Mouse (Mus musculus) induced T-regulatory cell, adult 2 months (primary cell): ENCODE data around the gene Pdxk.

ENCODE experiments used
- DNase-seq: peaks from one replicate; pipeline ENCODE4 v3.0.0-alpha.2; 2012; ENCODE audit warnings: low read depth

The Pdxk gene

DNA sequence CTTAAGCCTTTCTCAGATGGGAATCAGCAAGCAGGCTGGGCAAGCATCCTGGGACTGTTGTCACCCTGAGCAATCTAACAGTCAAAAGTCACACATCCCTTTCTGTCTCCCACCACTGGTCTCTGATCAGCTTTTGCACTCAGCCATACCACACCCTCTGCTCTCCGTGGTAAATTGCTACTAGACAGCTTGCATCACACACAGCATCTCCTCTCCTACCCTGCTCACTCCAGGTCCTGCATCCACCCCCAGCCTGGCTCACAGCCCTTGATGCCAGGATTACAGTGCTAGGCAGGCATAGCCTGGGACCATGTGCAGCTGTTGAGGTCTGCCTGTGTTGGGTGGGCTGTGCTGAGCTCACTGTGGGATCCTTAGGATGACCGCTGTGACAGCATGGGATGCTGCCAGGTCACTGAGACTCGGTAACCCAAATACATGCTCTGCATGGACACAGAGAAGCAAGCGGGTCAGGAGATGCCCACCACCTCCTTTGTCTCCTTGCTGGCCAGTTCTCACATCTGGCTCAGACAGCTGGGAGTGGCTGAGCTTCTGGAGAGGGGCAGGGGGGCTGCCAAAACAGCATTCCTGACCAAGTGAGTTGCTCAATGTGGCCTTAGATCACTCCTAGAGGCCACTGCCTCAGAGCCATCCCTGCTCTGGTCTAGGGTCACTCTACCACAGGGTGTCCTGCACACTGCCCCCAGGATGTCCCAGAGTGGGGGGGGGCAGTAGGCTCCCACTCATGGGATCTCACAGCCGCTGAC is 6.2 kb downstream of the Pdxk start:
- no peak for DNase-seq

DNA sequence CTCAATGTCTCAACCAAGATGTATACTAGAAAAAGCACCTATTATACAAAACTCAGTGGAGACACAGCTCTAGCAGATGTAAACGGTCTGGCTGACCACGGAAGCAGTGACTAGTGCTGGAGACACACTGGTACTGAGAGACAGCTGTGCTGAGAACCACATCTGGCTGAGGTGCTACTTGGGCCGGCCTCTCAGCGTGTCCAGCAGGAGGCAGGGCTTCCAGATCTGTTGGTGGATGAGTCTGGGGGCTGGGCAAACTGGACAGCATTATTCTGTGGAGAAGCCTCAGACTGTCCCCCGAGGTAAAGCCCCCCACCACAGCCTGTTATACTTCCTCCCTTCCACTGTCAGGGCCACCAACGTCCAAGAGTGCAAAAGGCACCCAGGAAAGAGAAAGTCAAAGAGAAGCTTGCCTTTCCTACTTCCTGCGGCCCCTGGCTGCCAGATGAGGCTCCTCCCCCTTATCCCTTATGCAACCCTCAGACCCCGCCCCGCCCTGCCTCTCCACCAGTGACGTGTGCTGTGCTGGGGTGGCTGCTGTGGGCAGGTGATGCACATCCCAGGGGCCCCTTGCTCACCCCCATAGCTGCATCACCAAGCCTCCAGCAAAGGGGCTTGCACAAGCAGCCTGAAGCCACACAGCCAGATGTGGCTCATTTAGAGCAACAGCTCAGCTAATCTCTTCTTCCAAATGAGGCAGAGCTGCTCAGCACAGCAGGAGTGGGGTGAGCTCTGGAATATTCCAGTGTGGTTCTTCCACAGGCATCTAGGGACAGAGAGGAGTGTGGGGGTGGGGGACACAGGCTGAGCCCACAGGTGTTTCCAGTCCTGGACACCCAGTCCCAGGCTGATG is 7.1 kb downstream of the Pdxk start:
- DNase-seq: peak; percentile 92

DNA sequence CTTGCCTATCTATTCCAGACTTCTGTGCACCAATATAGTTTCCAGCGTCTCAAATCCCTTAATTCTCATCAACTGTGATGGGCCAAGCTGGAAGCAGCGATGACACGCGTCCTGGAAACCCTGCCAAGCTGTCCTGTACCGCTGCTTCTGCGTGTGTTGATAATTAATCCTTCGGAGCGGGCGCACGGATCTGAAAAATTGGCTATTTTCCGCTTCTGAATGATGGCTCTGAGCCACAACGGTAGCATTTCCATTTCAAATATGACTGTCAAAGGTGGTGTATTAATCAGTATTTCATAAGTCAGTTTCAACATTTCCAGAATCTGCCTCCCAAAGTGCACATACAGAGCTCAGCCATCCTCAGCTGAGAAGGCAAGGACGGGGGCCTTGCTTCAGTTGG is 8.1 kb downstream of the Pdxk start:
- no peak for DNase-seq

DNA sequence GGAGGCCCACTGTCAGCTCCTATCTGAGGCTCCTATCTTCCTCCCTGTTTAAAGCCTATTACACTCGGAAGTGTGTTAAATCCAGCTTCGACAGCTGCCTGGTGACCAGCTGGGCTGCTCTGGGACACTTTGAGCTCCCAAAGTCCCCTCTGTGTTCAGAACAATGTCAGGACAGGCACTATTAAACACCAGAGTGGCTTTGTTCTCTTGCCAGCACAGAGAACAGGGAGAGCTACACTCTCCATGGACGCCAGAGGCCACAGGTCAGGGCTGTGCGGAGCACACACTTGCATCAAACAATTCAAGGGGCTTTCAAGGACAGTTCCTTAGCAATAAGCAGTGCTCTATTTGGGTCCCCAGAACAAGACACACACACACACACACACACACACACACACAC is 12.1 kb downstream of the Pdxk start:
- no peak for DNase-seq

DNA sequence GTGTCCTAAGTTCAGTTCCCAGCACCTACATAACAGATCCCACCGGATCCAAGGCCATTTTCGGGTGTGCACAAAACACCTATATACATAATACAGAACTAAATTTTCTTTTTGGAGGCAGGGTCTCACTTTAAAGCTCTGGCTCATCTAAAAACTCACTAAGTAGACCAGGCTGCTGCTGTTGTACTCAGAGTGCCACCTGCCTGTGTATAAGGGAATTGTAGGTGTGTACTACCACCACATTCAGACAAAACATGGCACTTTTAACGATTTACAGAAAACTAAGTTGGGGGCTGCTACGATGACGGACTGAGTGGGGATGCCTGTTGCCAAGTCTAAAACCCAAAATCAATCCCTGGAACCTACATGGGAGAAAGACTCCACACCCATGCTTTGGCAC is 14.0 kb downstream of the Pdxk start:
- no peak for DNase-seq

DNA sequence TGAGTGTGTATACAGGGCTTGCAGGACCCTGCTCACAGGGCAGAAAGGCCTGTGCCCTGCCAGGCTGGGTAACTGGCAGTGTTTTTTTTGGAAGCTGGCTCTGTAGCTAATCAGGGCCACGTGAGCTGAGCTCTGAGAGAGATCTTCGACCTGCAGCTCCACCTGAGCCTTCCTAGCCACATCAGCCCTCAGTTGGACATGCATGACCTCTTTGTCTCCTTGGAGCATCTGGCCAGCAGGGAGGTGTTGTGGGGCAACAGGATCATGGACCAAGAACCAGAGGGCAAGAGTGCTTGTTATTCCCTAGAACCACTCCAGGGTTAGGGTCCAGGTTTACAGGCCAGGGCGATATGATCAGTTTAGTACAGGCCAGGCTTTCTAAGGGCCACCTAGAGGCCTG is 17.4 kb downstream of the Pdxk start:
- DNase-seq: no peak

DNA sequence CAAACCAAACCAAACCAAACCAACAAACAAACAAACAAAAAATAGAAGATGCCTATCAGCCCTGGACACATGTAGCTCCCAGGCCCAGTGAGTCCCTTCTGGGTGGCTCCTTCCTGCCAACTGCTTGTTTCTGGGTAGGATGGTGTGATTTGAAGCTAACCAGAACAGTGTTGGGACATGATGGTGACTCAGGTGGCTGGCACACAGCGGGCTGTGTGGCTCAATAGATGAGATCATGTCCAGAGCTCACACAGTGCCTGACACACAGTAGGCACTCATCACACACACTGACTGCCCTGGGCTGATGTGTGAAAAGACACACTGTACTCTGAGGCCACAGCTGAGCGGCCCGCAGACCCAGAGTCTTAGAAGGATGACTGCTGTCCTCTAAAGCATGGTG is 18.6 kb downstream of the Pdxk start:
- DNase-seq: no peak

DNA sequence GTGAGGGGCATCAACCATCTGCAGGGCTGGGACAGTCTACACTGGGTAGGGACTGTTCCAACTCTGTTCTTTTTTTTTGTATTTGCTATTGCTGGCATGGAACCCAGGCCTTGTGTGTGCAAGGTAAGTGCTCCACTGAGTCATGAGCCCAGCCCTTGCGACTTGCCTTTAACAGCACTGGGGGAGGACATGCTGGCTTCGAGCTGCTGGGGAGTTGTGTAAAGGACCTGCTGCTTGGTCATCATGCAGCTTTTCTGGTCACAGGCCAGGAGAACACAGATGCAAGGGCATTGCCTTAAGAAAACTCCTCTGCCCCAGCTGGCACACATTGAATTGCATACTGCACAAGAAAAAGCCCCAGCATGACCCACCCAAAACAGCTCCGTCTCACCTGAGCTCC is 22.5 kb downstream of the Pdxk start:
- DNase-seq: no peak

DNA sequence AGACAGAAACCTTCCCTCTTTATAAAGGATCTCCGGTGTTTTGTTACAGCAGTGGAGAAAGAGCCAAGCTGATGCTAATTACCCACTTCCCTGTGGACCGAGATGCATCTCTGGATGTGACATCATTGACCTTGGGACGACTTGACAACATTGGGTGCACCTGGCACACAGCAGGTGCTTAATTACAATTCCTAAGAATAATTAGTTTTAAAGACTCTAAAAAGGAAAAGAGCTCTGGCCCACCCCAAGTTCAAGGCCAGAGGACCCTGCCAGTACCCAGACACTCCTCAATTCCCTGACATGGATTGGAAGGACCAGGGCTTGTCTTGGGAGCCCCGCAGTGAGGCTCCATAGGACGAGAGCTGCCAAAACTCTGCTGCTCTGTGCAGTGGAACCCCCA is 23.2 kb downstream of the Pdxk start:
- DNase-seq: no peak

DNA sequence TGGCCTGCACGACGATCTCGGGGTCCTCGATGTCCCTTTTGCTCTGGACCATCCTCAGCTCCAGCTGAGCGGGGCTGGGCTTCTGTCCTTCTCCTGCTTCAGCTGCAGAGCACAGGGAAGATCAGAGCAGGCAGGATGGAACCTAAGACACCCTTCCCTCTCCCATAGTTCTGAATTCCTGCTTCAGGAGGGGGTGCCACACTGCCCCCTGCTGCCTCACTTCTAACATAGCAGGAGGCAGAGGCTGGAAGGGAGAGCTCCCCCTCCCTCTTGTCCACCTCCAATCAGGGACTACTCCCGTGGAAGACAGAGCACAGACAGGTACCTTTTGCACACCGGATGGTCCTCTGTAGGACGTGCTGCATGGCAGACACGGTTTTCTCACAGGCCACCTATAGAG is 24.0 kb downstream of the Pdxk start:
- peak; percentile 55 for DNase-seq

DNA sequence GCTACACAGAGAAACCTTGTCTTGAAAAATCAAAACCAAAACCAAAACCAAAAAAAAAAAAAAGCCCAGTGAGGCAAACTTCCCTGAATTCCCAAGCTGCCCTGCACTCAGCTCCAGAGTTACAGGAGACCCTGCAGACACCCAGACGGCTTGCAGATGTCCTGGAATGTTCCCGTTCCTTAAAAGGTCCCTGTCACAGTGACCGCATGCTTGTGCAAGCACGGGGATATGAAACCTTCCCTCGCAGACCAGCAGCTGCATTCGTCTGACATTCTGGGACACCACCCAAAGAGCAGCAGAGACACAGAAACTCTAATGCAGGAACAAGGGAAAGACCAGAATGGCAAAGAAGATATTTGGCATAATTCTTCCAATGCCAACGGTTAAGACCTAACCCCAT is 24.8 kb downstream of the Pdxk start:
- DNase-seq: no peak

DNA sequence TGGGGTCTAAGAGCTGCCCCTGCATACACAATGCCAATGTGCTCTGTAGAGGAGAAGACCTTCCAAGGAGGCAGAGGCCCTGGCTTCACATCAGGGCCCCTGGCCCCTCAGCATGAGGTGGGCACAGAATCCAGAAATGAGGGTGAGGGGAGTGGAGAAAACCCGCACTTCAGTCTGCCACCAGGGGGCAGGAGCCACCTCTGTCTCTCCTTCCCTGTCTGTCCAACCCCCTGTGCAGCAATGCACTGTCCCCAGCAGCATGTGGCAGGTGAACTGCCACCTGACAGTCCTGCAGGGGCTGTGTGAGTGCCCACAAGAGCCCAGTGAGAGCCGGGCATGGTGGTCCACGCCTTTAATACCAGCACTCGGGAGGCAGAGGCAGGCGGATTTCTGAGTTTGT is 25.2 kb downstream of the Pdxk start:
- peak; percentile 48 for DNase-seq

DNA sequence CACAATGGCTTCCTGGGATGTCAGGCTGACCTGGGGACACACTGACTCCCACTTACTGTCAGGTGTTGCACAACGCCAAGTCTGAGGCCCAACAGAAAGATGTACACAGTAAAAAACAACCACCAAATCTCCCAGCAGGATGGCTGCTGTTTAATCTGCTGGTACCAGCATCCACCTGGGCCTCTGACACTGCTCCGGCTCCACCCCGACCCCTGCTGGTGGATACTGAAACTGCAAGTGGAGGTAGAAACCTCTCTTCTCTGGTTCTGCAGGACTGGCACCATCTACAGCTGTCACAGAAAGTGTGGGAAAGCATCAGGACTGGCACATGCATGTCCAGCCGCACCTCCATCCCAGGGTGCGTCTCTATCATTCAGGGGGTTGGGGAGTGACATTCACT is 26.7 kb downstream of the Pdxk start:
- DNase-seq: peak; percentile 85

DNA sequence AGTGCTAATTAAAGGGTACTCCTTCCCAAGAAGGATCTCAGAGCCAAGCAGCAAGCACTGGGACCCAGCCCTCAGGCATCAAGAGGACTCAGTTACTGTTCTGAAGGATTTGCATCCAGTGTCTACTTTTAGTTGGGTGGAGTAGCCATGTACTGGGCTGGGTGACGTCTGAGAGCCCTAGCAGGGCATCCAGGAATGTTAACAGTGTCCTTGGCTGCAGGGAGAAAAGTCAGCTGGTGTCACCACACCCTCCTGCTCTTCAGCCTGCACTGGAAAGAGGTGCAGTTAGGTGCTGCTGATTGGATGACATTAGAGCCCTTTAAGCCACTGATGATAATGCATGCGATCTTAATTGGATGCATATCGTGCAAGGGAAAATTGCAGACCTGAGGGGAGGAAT is 31.9 kb downstream of the Pdxk start:
- no peak for DNase-seq

DNA sequence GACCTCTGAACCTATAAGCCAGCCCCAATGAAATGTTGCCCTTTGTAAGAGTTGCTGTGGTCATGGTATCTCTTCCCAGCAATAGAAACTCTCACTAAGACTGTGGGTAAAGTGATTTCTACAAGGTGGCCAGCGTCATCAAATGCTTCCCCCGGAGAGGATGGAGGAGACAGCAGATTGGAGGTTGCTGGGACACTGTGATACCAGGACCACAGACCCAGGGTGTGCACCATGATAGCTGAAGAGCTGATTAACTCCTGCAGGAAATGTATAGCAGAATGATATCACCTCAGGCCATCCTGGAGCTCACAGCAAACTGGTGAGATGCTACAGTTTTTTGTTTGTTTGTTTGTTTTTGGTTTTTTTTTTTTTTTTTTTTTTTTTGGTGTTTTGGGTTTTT is 35.0 kb downstream of the Pdxk start:
- DNase-seq: no peak

DNA sequence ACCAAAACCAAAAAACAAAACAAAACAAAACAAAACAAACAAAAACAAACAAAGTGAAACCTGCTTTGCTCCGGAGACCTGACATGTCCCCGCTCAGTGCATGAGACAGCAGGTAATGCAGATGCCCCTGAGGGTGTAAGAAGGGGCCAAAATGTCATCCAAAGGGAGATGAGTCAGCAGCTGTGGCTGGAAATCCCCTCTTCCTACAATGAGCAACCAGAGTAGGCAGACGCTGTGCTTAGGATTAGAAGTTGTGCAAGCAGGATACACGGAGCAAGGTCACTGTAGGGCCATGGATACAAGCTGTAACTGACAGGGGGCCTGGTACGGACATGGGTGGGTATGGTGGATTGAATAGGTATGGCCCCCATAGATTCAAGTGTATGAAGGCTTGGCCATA is 35.6 kb downstream of the Pdxk start:
- DNase-seq: peak; percentile 36

DNA sequence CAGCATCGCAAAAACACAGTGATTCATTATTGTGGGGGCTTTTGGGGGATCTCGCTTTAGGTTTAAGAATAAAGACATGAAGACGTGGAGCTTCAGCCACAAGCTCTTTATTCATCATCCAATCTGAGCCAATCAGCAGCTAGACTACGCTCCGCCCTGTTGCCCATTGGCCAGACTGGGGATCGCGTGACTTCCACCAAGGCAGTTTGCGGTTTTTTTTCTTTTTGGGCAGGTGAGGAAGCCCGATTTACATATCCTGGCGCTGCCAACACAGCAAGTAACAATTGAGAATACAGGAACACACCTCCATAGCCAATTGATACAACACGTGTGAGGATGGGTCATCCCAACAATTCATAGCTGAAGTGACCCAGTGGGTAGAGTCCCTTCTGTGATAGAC is 36.7 kb downstream of the Pdxk start:
- DNase-seq: no peak

DNA sequence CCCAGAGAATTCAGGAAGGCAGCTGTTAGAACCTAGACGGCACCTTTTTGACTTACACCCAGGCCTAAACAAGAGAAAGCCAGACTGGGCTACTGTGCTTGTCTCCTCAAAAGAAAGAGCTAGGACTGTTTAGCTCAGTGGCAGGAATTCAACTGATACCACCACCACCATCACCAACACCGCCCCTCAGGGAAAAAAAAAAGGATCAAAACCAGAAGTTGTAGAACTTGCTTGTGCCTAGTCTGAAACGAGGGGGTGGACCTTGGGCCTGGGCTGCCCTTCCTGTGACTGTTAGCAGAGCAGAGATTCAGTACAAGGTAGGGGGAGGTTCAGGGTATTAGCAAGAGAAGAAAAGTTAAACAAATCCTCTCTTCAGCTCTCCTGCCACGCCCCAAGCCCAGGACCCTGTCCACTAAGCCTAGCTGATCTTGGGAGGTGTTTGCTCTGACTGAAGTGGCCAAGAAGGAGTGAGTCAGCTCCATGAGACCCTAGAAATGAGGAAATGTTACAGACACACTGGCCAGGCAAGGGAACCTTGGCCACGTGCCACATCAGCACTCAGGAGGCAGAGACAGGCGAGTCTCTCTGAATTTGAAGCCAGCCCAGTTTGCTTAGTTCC is 38.5 kb downstream of the Pdxk start:
- DNase-seq: no peak

DNA sequence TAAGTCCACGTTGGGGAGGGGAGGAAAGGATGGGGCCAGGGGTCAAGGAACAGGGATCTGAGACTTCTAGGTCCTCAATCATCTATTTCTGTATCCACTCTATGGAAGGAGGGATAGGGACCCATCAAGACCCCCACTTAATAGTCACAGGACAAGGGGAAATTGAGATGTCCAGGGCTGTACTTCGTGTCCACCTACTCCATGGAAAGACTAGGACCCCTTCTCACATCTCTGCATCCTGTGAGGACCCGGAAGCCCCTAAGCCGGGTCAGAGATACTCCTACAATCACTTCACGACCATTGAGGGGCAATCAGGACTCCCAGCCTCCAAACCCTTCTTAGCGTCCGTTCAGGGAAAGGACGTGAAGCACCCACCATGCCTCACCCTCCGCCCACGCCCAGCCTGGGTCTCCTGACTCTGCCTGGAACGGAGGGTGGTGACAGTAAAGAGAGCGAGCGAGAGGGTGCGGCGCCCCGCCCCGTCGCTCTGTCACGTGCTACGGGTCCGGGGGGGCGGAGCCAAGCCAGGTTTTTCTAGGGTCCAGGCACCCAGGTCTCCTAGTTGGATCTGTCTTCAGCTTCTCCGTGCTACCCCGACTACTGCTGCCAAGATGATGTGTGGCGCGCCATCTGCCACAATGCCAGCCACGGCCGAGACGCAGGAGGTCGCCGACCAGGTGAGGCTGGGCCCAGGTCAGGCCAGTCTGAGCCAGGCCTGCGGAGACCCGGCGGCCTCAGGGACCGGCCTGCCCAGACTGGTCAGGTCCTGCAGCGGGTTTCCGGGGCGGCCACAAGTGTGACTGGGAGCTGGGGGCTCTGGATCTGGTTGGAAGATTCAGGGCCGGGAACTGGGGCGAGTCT is 39.4 kb downstream of the Pdxk start, which contains the start of gene Cstb:
TSS of gene Cstb (plus strand) at position 489 of the 861 bp plus-strand sequence.
- peak; percentile 92 for DNase-seq

DNA sequence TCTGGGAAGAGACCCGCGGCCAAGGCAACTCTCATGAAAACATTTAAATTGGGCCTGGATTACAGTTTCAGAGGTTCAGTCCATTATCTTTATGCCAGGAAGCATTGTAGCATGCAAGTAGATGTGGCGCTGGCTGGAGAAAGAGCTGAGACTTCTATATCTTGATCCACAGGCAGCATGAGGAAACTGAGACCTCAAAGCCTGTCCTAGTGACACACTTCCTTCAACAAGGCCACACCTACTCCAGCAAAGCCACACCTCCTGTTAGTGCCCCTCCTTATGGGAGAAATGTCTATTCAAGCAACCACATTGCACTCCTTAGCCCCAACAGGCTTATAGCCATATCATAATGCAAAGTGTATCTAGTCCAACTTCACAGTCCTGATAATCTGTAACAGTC is 42.2 kb downstream of the Pdxk start:
- peak; percentile 33 for DNase-seq

DNA sequence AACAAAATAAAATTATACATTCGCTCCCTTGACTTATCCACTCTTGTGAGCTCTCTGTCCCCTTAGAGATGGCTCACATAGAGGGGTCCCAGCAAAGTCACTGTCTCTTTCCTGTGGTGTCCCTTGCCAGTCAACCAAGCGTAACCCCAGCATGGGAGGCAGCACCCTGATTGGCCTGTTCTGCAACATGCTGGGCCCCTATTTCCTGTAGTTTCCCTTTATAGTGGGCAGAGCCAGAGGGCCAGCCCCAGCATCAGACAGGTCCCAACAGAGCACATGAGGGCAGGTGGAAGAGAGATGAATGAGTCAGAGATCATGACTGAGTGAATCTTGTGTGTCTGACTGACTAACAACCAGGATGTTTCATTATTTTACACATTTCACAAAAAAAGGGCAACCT is 43.8 kb downstream of the Pdxk start:
- no peak for DNase-seq

DNA sequence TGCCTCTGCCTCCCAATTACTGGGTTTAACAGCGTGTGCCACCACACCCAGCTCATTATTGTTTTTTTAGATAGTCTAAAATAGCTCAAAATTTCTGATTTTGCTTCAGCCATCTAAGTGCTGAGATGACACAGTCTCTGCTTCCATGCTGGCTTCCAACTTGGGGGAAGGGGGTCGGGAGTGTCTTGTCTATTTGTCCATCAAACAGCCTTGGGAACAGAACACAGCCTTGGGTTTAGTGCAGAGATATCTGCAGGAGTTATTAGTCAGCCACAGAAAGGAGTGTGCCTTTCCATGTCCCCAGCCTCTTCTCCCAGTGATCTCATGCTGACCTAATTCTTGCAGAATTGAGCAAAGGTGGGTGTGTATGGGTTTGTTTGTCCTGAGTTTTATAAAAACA is 46.0 kb downstream of the Pdxk start:
- no peak for DNase-seq
